Comparison of ENCODE assay signal across 9 mouse cellular contexts in the genomic region with DNA sequence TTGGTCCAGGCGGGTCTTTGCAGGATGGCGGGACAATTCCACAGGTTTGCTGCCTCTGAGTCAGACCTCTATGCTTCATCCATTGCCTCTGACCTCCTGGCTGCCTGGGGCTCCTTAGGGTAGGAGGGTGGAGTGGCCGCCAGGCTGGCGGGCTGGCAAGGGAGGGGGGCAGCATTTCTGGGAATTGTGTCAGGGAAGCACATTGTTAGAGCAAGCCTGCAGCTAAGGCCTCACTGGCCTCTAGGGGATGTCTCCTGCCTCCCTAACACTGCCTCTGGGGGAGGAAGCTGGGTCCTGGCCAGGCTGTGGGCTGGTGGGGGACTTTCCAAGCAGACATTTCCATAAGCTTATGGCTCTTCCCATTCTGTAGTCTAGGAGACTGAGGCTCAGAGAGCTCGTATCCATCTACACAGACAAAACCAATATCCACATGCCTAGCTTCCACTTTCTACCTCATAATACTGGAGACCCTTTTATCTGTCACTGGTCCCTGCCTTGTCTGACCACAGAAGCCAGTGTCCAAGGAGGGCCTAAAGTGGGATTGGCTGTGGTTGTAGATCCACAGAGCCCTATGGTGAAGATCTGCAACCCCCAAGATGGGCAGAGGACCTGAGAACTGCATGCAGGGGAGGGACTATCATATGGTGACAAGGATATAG. TPM values are rescaled to one million over a fixed set of nuclear protein-coding genes. Genes with fewer than 3 reads are reported as not detected.
DNase-seq lines count a peak whose midpoint lies in the region; ATAC-seq lines count a peak whose summit lies in the region.
"Had no signal": no experiment of that assay in that cellular context is flagged by ENCODE, and none has a peak within 500 bp of the region (broad histone marks: within the 10 kb centered on the region; RNA-seq: fewer than 3 reads in every experiment).

No protein-coding gene starts in this region.

- peaks cover 35% of the 10 kb centered on the region for H3K4me1 ChIP-seq in midbrain, embryonic 12.5 days
- peaks cover 34% of the 10 kb centered on the region for H3K4me1 ChIP-seq in midbrain, embryonic 13.5 days (replicated peaks)
- H3K4me1 ChIP-seq in midbrain, embryonic 16.5 days (ENCODE audit: control insufficient read depth, insufficient read depth, low read length) = peaks cover 19% of the 10 kb centered on the region

- peak overlapping the region; percentile 30; the same call in 1 of the 2 replicates for H3K27ac ChIP-seq in midbrain, embryonic 12.5 days (replicated peaks)
- no peak overlapping the region; the same call in 1 of the 2 replicates for H3K27ac ChIP-seq in midbrain, embryonic 13.5 days
- H3K27ac ChIP-seq in midbrain, embryonic 16.5 days (ENCODE audit: low read length) = peak overlapping the region; percentile 38

- no peaks in the 10 kb centered on the region for H3K9me3 ChIP-seq in midbrain, embryonic 12.5 days
- no peaks in the 10 kb centered on the region for H3K9me3 ChIP-seq in midbrain, embryonic 13.5 days
- H3K9me3 ChIP-seq in midbrain, embryonic 16.5 days (replicated peaks; ENCODE audit: control insufficient read depth, low read length, poor library complexity, severe bottlenecking) = no peaks in the 10 kb centered on the region

- WGBS in midbrain, embryonic 12.5 days = 58% methylated on average over 5 of the region's 5 CpGs
- WGBS in midbrain, embryonic 13.5 days = 58% methylated on average over 5 of the region's 5 CpGs
- WGBS in midbrain, embryonic 16.5 days = 59% methylated on average over 5 of the region's 5 CpGs

- H3K36me3 ChIP-seq in midbrain, embryonic 12.5 days = no peaks in the 10 kb centered on the region
- no peaks in the 10 kb centered on the region for H3K36me3 ChIP-seq in midbrain, embryonic 13.5 days
- no peaks in the 10 kb centered on the region for H3K36me3 ChIP-seq in midbrain, embryonic 16.5 days (ENCODE audit: control insufficient read depth, insufficient read depth, low read length)

- intact Hi-C loops in left cerebral cortex, postnatal 14 days (cut with DNase I) = loop anchor here (5.0 kb wide), 1 partner anchor 55 kb away; no protein-coding TSS in a partner anchor

- no peak overlapping the region for H3K4me3 ChIP-seq in midbrain, embryonic 12.5 days
- H3K4me3 ChIP-seq in midbrain, embryonic 13.5 days (replicated peaks) = no peak overlapping the region
- H3K4me3 ChIP-seq in midbrain, embryonic 16.5 days (ENCODE audit: low read depth, low read length) = no peak overlapping the region

- no peak for ATAC-seq in midbrain, embryonic 12.5 days (ENCODE audit: low FRiP score, low read depth)
- no peak for ATAC-seq in midbrain, embryonic 13.5 days
- ATAC-seq in midbrain, embryonic 16.5 days = no peak
- no peak for ATAC-seq in erythroblast, adult 5-6 weeks (replicated peaks; ENCODE audit: low FRiP score, poor library complexity, severe bottlenecking)

- H3K4me2 ChIP-seq in midbrain, embryonic 12.5 days (replicated peaks) = no peak overlapping the region
- H3K4me2 ChIP-seq in midbrain, embryonic 13.5 days (replicated peaks) = no peak overlapping the region
- H3K4me2 ChIP-seq in midbrain, embryonic 16.5 days (ENCODE audit: low read length) = no peak overlapping the region

- peak; percentile 99 for DNase-seq in heart, adult 11 months
- peak; percentile 69 for DNase-seq in kidney, adult 9 months
- no peak for DNase-seq in left cerebral cortex, postnatal 14 days (ENCODE audit: low spot score in 2 of 2)
- no peak for DNase-seq in thymus, postnatal 25 days

- 0 out of 2 replicates have a peak overlapping the region, but pooled peaks have one; percentile 2 for H3K9ac ChIP-seq in midbrain, embryonic 12.5 days (replicated peaks)
- no peak overlapping the region for H3K9ac ChIP-seq in midbrain, embryonic 13.5 days (replicated peaks)
- no peak overlapping the region for H3K9ac ChIP-seq in midbrain, embryonic 16.5 days (ENCODE audit: low read depth, low read length)

- peaks cover 28% of the 10 kb centered on the region for H3K27me3 ChIP-seq in midbrain, embryonic 12.5 days
- peaks cover 27% of the 10 kb centered on the region for H3K27me3 ChIP-seq in midbrain, embryonic 13.5 days
- peaks cover 18% of the 10 kb centered on the region for H3K27me3 ChIP-seq in midbrain, embryonic 16.5 days (ENCODE audit: control insufficient read depth, insufficient read depth, low read depth, low read length)

RNA-seq across cellular contexts. Expression of a gene that starts 2.9 kb away (rescaled TPM):
- 21.1 and 23.3 TPM in 2 replicates for polyA plus RNA-seq in midbrain, embryonic 12.5 days (2016; fragmentation: Nextera tagmentation; extraction: Ambion mirVana)
- polyA plus RNA-seq in midbrain, embryonic 13.5 days (2015; fragmentation: Nextera tagmentation; extraction: Ambion mirVana) = 35.7 and 36.9 TPM in 2 replicates
- polyA plus RNA-seq in midbrain, embryonic 16.5 days (2015; fragmentation: Nextera tagmentation; extraction: Ambion mirVana) = 58.2 and 59.2 TPM in 2 replicates
- 10 to 100 TPM; 60.0 to 62.9 TPM for total RNA-seq in left cerebral cortex, postnatal 14 days (2021)
- total RNA-seq in erythroblast, adult 5-6 weeks (2015; ENCODE audit: low replicate concordance) = not detected in 2 replicates
- not detected in 2 replicates for total RNA-seq in erythroblast, adult 5-6 weeks (2017; ENCODE audit: low replicate concordance)

RNA-seq across cellular contexts. Expression of a gene that starts 5.8 kb away (rescaled TPM):
- polyA plus RNA-seq in midbrain, embryonic 12.5 days (2016; fragmentation: Nextera tagmentation; extraction: Ambion mirVana) = 15.4 and 19.3 TPM in 2 replicates
- polyA plus RNA-seq in midbrain, embryonic 13.5 days (2015; fragmentation: Nextera tagmentation; extraction: Ambion mirVana) = 13.7 and 14.2 TPM in 2 replicates
- 14.6 and 15.7 TPM in 2 replicates for polyA plus RNA-seq in midbrain, embryonic 16.5 days (2015; fragmentation: Nextera tagmentation; extraction: Ambion mirVana)
- total RNA-seq in left cerebral cortex, postnatal 14 days (2021) = 10 to 100 TPM; 10.6 to 14.7 TPM
- total RNA-seq in erythroblast, adult 5-6 weeks (2015; ENCODE audit: low replicate concordance) = not detected in 2 replicates
- total RNA-seq in erythroblast, adult 5-6 weeks (2017; ENCODE audit: low replicate concordance) = not detected in 2 replicates

RNA-seq across cellular contexts. Expression of a gene that starts 16.6 kb away (rescaled TPM):
- 44.9 and 45.3 TPM in 2 replicates for polyA plus RNA-seq in midbrain, embryonic 12.5 days (2016; fragmentation: Nextera tagmentation; extraction: Ambion mirVana)
- polyA plus RNA-seq in midbrain, embryonic 13.5 days (2015; fragmentation: Nextera tagmentation; extraction: Ambion mirVana) = 38.9 and 40.4 TPM in 2 replicates
- 60.8 and 65.1 TPM in 2 replicates for polyA plus RNA-seq in midbrain, embryonic 16.5 days (2015; fragmentation: Nextera tagmentation; extraction: Ambion mirVana)
- total RNA-seq in left cerebral cortex, postnatal 14 days (2021) = 10 to 100 TPM; 39.6 to 42.3 TPM
- 127 and 130 TPM in 2 replicates for total RNA-seq in erythroblast, adult 5-6 weeks (2015; ENCODE audit: low replicate concordance)
- total RNA-seq in erythroblast, adult 5-6 weeks (2017; ENCODE audit: low replicate concordance) = 29.4 and 41.5 TPM in 2 replicates

RNA-seq across cellular contexts. Expression of a gene that starts 20.4 kb away (rescaled TPM):
- polyA plus RNA-seq in midbrain, embryonic 12.5 days (2016; fragmentation: Nextera tagmentation; extraction: Ambion mirVana) = not detected in 2 replicates
- polyA plus RNA-seq in midbrain, embryonic 13.5 days (2015; fragmentation: Nextera tagmentation; extraction: Ambion mirVana) = not detected in 2 replicates
- 0.25 and 0.39 TPM in 2 replicates for polyA plus RNA-seq in midbrain, embryonic 16.5 days (2015; fragmentation: Nextera tagmentation; extraction: Ambion mirVana)
- total RNA-seq in left cerebral cortex, postnatal 14 days (2021) = under 1 TPM in 1 of 2 experiments, not detected in 1; 0.78 TPM
- not detected in 2 replicates for total RNA-seq in erythroblast, adult 5-6 weeks (2015; ENCODE audit: low replicate concordance)
- not detected in 2 replicates for total RNA-seq in erythroblast, adult 5-6 weeks (2017; ENCODE audit: low replicate concordance)

RNA-seq across cellular contexts. Expression of a gene that starts 21.0 kb away (rescaled TPM):
- polyA plus RNA-seq in midbrain, embryonic 12.5 days (2016; fragmentation: Nextera tagmentation; extraction: Ambion mirVana) = not detected in 2 replicates
- not detected in 2 replicates for polyA plus RNA-seq in midbrain, embryonic 13.5 days (2015; fragmentation: Nextera tagmentation; extraction: Ambion mirVana)
- not detected in 2 replicates for polyA plus RNA-seq in midbrain, embryonic 16.5 days (2015; fragmentation: Nextera tagmentation; extraction: Ambion mirVana)
- total RNA-seq in left cerebral cortex, postnatal 14 days (2021) = not detected
- total RNA-seq in erythroblast, adult 5-6 weeks (2015; ENCODE audit: low replicate concordance) = not detected in 2 replicates
- not detected in 2 replicates for total RNA-seq in erythroblast, adult 5-6 weeks (2017; ENCODE audit: low replicate concordance)
- polyA plus RNA-seq: intestine, embryonic 14.5 days had no signal

Comparison
In these comparisons a context has a peak if more than half of its experiments do, and no peak if none do; other contexts are left out.
1. DNase-seq: peak in heart, adult 11 months (single experiment) and kidney, adult 9 months (single experiment); none in left cerebral cortex, postnatal 14 days (0 of 2) and thymus, postnatal 25 days (single experiment).